Mouse (Mus musculus): ENCODE results near the gene Asah2. TPM values are rescaled to one million over a fixed set of nuclear protein-coding genes. Genes with fewer than 3 reads are reported as not detected.
A peak's percentile ranks its signal among the peaks of the same experiment; 100 is the strongest.
"Not testable (repeated sequence)": the region's sequence is repeated elsewhere in the genome, so short reads cannot be mapped to it uniquely, and the experiment has no call there.

Gene Asah2
- 10 to 100 TPM; 15.6 to 20.6 TPM for total RNA-seq (2021)

DNA sequence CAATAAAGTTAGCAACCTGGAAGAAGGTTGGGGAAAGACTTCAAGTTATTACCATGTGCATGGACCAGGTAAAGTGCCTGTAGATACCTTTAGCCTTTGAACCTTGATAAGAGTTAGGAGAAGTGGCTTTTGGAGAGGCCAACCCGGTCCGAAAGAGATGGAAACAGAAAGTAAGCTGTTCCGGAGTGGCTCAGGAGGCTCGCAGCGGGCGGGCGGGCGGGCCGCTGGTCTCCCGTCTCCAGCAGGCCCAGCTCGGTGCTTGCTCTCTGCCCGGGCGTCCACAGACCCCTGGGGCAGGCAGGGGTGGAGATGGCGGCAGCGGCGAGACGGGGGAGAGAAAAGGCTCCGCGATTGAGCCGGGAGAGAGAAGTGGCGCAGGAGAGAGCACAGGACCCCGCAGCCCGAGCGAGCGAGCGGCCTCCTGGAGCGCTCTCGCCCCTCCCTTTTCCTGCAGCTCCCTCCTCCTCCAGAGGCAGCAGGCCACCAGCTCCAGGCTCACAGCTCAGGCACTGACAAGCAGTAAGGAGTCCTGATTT lies at the start of gene Asah2:
Asah2 (minus strand) TSS at position 441 of the 536 bp plus-strand sequence.
- peak; percentile 81 for DNase-seq

- no peak for DNase-seq
Observed at GRCm38 (mm10) chr19:32157045-32157444, 49.0 kb upstream of the Asah2 start.

- no peak for DNase-seq
Observed at GRCm38 (mm10) chr19:32152529-32152928, 44.5 kb upstream of the Asah2 start.

DNA sequence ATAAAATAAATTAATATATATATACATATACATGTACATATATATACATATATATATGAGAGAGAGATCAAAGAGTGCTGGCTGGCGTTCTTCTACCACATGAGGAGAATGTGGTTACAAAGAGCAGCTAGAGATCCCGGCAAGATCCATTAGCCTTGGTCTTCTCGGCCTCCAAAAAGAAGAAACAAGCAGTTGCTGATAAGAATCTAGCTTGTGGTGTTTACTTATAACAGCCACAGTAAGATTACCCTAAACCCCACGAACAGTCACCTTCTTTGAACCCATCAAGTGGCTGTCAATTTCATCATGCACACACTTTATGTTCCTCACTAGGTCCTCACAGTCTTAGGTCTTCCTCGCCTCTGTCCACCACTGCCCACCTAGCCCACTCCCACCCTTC lies 40.7 kb upstream of the Asah2 start:
- no peak for DNase-seq

DNA sequence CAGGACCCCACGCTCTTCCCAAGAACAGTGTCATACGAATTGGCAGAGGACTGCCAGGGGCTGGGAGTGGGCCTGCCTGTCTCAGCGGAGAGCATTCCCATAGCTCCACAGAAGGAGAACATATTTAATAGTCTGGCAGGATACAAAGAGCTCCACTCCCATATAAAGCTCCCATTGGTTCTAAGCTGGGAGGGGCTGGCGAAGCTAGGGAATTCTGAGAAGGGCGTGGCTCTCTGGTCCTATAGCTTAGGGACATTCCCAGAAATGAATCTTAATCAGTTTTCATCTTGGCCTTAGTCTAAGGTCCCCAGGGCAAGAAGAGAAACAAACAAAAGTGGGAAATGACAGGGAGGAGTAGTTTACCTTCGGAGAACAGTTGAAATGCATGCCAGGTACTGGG lies 34.4 kb upstream of the Asah2 start:
- no peak for DNase-seq

DNA sequence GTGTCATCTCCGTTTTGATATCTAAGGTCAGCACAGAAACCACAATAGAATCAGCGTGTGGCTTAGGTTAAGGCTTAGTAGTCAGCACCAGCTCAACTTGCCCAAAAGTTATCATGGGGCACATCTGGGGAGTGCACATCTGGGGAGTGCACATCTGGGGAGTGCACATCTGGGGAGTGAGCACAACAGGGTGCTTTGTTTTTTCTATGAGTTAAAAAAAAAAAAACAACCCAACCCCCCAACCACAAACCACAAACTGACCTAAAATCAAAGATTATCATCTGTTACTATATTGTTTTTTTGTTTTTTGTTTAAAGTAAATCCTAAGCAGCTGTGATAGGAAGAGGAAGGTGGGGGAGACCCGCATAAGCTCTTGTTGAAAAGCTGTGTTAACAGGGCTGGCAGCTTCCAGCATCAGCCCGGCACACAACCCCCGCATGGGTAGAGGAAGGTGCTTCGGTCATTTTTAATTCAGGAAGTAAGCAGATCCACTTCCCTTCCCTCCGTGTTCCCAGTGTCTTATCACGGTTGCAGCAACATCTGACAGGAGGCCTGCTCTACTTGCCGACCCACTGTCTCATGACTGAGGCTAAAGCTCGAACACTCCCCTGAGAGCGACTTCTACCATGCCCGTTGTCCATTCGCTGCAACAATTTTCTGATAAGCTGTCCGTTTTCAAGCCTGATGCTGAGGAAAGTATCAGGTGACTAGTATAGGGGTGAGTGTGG lies 30.5 kb upstream of the Asah2 start:
- DNase-seq: peak; percentile 21

DNA sequence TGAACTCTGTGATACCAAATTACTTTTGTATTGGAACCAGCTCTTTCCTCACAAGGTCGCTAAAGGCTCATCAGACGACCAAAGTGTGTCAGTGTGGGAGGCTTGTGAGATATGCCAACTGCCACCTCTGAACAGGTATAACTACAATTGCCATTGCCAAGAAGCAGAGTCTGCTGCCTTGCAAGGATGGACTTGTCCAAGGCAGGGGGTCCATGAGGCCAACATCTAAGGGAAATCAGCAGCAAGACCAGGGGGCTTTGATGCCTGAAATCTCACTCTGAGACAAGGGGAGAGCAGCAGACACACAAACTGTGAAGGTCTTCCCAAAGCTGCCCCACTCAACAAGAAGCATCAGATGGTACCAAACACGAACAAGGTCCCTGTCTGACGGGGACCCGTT lies 29.9 kb upstream of the Asah2 start:
- DNase-seq: no peak

- DNase-seq: peak; percentile 57
Observed at GRCm38 (mm10) chr19:32136888-32137625, 29.0 kb upstream of the Asah2 start.

GRCm38 (mm10) chr19:32131707-32132488 lies 23.9 kb upstream of the Asah2 start:
- DNase-seq: not testable (repeated sequence)

DNA sequence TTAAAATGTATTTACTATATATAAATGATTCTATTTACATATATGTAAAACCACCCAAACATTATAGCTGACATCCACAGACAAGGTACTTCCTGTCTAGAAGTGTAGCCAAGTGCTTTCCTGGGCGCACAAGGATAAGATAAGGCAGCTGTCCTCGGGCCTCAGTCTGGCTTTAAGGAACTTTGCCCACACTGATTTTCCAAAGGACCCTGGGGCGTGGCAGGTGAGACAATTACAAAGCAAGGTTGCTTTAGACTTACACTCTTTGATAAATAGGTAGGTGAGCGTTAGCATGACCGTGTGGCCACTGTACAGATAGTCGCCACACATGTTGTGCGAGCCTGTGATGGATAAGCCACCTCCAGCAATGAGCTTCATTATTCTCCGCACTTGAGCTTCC lies 21.3 kb upstream of the Asah2 start:
- DNase-seq: no peak

DNA sequence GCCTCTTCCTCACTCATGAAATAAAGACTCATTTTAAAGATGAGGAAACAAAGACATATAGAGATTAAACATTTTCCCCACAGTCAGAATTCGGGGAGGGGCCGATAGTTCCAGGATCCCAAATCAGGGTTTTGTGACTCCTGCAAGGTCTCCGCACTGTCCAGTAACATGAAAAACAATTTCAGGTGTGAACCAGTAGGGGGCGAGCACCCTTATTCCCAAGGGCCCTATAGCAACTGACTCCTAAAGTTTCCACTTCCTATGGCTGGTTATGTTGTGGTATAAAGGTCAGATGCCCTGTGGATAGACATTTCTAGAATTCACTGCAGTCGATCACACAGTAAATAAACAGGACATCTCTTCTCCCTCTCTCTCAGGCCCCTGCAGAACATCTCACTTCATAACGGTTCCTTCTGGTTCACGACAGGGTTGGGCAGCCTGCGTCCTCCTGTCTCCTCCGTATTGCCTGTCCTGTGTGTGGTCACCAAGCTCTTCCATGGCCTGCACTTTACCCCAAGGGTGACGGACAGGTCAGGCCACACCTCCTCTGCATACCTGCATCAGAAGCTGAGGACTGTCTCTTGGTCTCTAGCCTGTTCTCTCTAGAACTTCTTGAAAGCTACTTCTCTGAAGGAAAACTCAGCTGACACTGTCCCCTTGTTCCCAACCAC lies 19.3 kb upstream of the Asah2 start:
- DNase-seq: no peak

DNA sequence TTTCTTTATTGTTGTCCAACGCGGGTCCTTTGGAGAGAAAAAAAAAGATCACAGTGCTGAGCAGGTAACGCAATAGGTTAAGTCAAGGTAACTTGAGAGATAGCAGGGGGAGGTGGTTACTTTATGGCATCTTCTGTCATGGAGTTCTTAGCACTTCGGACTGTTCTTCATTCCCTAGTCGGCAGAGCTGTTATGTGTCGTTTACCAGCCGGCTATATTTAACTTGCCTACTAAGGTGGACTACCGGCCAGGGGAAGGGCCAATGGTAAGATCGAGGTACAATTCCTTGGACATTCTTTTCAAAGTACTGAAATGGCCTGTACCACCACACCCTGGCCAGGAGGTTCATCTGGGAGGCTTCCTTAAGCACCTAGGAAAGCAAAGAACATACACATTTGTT lies 16.1 kb upstream of the Asah2 start:
- DNase-seq: no peak

DNA sequence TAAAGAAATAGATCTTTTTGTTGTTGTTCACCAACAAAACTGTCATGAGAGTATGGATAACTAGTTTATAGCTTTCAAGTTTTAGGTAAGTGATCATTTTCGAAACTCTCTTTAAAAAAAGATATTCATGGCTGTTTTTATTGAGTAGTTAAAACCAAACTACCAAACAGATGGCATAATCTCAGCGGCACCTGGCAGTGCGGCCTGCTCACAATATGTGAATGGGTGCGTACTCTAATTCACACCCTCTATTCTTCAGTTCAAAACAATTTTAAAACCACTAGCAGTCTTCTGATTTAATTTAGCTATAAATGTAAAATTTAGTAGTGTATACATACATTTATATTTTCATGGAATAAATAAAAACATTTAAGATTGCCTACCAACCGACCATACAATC lies 15.2 kb upstream of the Asah2 start:
- DNase-seq: no peak

GRCm38 (mm10) chr19:32120798-32121197 lies 12.8 kb upstream of the Asah2 start:
- DNase-seq: no peak

DNA sequence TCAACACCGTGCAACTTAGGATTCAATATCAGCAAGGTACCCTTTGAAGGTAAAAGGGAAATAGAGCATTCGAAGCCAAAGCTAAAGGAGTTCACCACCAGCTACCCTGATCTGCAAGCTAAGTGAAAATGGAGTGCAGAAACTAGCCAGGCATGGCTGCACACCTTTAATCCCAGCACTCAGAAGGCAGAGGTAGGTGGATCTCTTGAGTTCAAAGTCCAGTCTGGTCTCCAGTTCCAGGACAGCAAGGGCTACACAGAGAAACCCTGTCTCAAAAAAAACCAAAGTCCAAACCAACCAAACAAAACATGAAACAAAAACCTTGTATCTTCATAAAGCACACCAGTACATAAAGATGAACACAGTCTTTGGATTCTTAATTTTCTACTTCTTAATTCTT lies 11.7 kb upstream of the Asah2 start:
- no peak for DNase-seq

- no peak for DNase-seq
Observed at GRCm38 (mm10) chr19:32118496-32118895, 10.5 kb upstream of the Asah2 start.

DNA sequence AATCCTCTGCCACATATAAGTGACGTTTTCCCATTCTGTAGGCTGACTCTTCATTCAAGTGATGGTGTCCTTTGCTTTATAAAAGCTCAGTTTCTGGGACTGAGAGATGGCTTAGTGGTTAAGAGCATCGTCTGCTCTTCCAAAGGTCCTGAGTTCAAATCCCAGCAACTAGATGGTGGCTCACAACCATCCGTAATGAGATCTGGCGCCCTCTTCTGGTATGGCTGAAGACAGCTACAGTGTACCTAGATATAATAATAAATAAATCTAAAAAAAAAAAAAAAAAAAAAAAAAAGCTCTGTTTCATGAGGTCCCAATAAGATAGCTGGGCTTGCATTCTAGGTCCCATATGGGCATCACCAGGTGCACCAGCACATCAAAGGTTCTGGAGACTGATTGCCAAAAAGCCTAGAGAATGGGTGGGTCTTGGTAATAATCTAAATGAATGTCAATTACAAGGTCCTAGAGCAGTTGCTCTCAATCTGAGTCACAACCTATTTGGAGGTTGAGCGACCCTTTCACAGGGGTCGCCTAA lies 9.5 kb upstream of the Asah2 start:
- no peak for DNase-seq

- no peak for DNase-seq
Observed at GRCm38 (mm10) chr19:32111866-32112790, 4.1 kb upstream of the Asah2 start.

GRCm38 (mm10) chr19:32106750-32107149 lies 1.3 kb downstream of the Asah2 start:
- DNase-seq: no peak

DNA sequence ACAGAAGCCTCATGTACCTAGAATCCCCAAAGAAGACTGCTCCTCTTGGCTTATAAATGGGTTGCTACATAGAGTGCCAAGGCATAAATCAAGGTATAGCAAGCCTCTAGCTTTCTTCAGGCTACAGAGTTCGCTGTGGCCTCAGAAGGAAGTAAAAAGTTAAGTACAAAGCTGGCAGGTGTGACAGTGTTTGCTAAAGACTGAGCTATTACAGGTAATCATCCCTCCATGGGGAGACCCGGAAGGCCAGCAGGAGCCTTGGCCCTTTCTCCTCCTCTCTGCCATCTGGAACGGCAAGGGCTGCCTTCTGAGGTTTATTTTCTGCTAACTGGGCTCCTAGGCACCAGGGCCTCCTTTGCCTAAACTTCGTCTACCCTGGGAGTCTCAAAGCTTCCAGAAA lies 3.8 kb downstream of the Asah2 start:
- no peak for DNase-seq

DNA sequence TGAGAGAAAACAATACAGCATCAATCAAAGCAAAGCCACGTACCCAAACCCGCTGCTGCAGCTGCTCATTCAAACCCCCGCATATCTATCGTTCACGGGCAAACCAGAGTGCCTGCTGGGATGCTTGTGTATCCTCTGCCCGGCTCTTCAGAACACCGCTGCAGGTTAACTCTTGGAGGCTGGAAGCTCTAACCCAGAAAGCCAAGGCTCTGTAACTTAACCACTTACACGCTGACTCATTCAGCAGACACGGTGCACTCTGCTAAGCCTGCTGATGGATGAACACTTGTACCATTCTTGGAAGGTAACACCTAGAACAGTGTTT lies 5.1 kb downstream of the Asah2 start:
- no peak for DNase-seq

Data from heart, postnatal 4 days (tissue).